Comparison of ENCODE assay signal across 9 mouse cellular contexts in the genomic region with DNA sequence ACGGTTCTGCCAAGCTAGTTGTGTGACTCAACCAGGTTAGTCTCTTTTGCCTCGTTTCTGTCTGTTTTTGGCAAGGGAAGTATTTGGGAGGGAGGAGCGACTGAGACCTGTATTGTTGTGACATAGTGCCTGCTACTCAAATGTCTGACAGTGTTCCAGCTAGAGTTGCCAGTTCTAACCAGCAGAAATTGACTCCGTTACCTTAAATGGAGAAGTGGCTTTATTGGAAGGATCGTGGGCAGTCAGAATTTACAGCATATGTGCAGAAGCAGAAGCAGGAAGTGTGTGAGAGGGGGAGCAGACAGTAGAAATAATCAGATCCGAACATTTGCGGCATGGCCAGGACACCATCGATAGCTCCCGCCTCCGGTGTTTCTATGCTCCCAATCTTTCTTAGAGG. TPM values are rescaled to one million over a fixed set of nuclear protein-coding genes. Genes with fewer than 3 reads are reported as not detected.
DNase-seq lines count a peak whose midpoint lies in the region; TF ChIP-seq lines count a peak whose summit lies in the region.
"Had no signal": no experiment of that assay in that cellular context is flagged by ENCODE, and none has a peak within 500 bp of the region (broad histone marks: within the 10 kb centered on the region; RNA-seq: fewer than 3 reads in every experiment).

No protein-coding gene starts in this region.

- intact Hi-C loops in left cerebral cortex, postnatal 4 days (cut with DNase I), result loop anchor here (5.0 kb wide), 1 partner anchor 214 kb away; no protein-coding TSS in a partner anchor
- intact Hi-C loops in heart, postnatal 36 days (cut with DNase I), result loop anchor here (10.0 kb wide), 1 partner anchor 356 kb away; no protein-coding TSS in a partner anchor

- no peak for TF ChIP-seq CTCF in kidney, adult 2 months (conservative IDR thresholded peaks at IDR 0.05; ENCODE audit: insufficient read depth, insufficient read length, low read depth, low read length)

- H3K27me3 ChIP-seq in kidney, adult 2 months (replicated peaks; ENCODE audit: control insufficient read depth, insufficient read depth, low read length), result no peaks in the 10 kb centered on the region
- H3K27me3 ChIP-seq: limb, embryonic 15.5 days had no signal

- peak overlapping the region; percentile 16; the same call in 1 of the 2 replicates for H3K4me3 ChIP-seq in macrophage (ENCODE audit: inconsistent target)
- no peak overlapping the region for H3K4me3 ChIP-seq in kidney, adult 2 months (ENCODE audit: insufficient read depth, low read depth, low read length)
- H3K4me3 ChIP-seq: limb, embryonic 15.5 days had no signal

- H3K79me2 ChIP-seq in macrophage (ENCODE audit: inconsistent target), result no peaks in the 10 kb centered on the region

- no peaks in the 10 kb centered on the region for H3K4me1 ChIP-seq in kidney, adult 2 months (ENCODE audit: control insufficient read depth, insufficient read depth, low read length)

- DNase-seq in left cerebral cortex, adult 18-20 months (ENCODE audit: low spot score in 2 of 2), result peak; percentile 5 to 36
- DNase-seq in left cerebral cortex, postnatal 4 days, result no peak
- peak; percentile 77 for DNase-seq in NIH3T3 (ENCODE audit: low read depth)
- peak; percentile 74 for DNase-seq in fibroblast of lung, adult 2 months (ENCODE audit: low read depth)
- no peak for DNase-seq in urinary bladder, postnatal 4 days (ENCODE audit: low spot score in 2 of 2)
- DNase-seq in heart, postnatal 36 days, result no peak
- no peak for DNase-seq in kidney, adult 2 months

- H3K36me3 ChIP-seq in macrophage (ENCODE audit: inconsistent target), result no peaks in the 10 kb centered on the region
- no peaks in the 10 kb centered on the region for H3K36me3 ChIP-seq in kidney, adult 2 months (ENCODE audit: control insufficient read depth, insufficient read depth, low read length)
- H3K36me3 ChIP-seq: limb, embryonic 15.5 days had no signal

- TF ChIP-seq POLR2A in kidney, adult 2 months (IDR thresholded peaks at IDR 0.05; ENCODE audit: low read depth, low read length), result no peak

- 3% methylated on average over 10 of the region's 10 CpGs for WGBS in macrophage (ENCODE audit: missing documents)
- 65% methylated on average over 10 of the region's 10 CpGs for WGBS in kidney, adult 2 months

- peak overlapping the region; percentile 85 for H3K27ac ChIP-seq in macrophage
- H3K27ac ChIP-seq in kidney, adult 2 months (ENCODE audit: insufficient read depth, low read depth, low read length), result no peak overlapping the region
- H3K27ac ChIP-seq: limb, embryonic 15.5 days had no signal

RNA-seq across cellular contexts. Expression of gene Dlx2, which starts 51.8 kb away (rescaled TPM):
- total RNA-seq in left cerebral cortex, adult 18-20 months (2021), result 1 to 10 TPM; 4.7 to 6.7 TPM
- 10 to 100 TPM; 20.6 to 22.4 TPM for total RNA-seq in left cerebral cortex, postnatal 4 days (2021)
- total RNA-seq in macrophage (2018; cell fraction: chromatin; rRNA removed), result not detected
- total RNA-seq in macrophage (2018; cell fraction: cytosol; rRNA removed), result not detected
- not detected for total RNA-seq in macrophage (2018; cell fraction: nucleus; rRNA removed)
- not detected in 3 replicates for polyA plus RNA-seq in macrophage (2018)
- not detected for total RNA-seq in heart, postnatal 36 days (2021)
- not detected in 2 replicates for polyA plus RNA-seq in kidney, adult 2 months (2012; rRNA removed)

Comparison
In these comparisons a context has a peak if more than half of its experiments do, and no peak if none do; other contexts are left out.
1. DNase-seq: peak in left cerebral cortex, adult 18-20 months (2 of 2), NIH3T3 (single experiment) and fibroblast of lung, adult 2 months (single experiment); none in left cerebral cortex, postnatal 4 days (single experiment), urinary bladder, postnatal 4 days (0 of 2), heart, postnatal 36 days (0 of 2) and kidney, adult 2 months (single experiment).
2. RNA of gene Dlx2, which starts 51.8 kb away (total RNA-seq): 20.6 to 22.4 TPM in left cerebral cortex, postnatal 4 days and 4.7 to 6.7 TPM in left cerebral cortex, adult 18-20 months; not detected in heart, postnatal 36 days; every median in the first group is over 4 times any median in the second.